Mouse (Mus musculus) erythroblast, embryonic 14.5 days (primary cell): ENCODE results near the gene Arfgap2. TPM values are rescaled to one million over a fixed set of nuclear protein-coding genes. Genes with fewer than 3 reads are reported as not detected.

ENCODE experiments used
- H3K27me3 ChIP-seq: 2 replicates; pipeline ENCODE4 v1.6.1; 2012; ENCODE audit warnings: inconsistent platforms; ENCODE audit not compliant: control insufficient read depth
- H3K36me3 ChIP-seq: 2 replicates; pipeline ENCODE4 v1.6.1; 2012; ENCODE audit warnings: mild to moderate bottlenecking, inconsistent platforms; ENCODE audit not compliant: control insufficient read depth
- H3K4me1 ChIP-seq: 2 replicates; pipeline ENCODE4 v1.6.1; 2012; ENCODE audit warnings: inconsistent platforms; ENCODE audit not compliant: control insufficient read depth
- H3K4me3 ChIP-seq: replicated peaks from 2 replicates; pipeline ENCODE3; 2012; ENCODE audit warnings: moderate library complexity, mild to moderate bottlenecking, inconsistent platforms
- H3K9me3 ChIP-seq: 2 replicates; pipeline ENCODE4 v1.6.1; 2012; ENCODE audit warnings: low read length, inconsistent platforms, mixed read lengths; ENCODE audit not compliant: control insufficient read depth
- GATA1 ChIP-seq: IDR thresholded peaks from 2 replicates; pipeline ENCODE4 v1.6.1; 2012; ENCODE audit warnings: low read length, inconsistent platforms, mixed read lengths
- TAL1 ChIP-seq: IDR thresholded peaks from 3 replicates; pipeline ENCODE4 v1.6.1; 2012; ENCODE audit warnings: low read length, inconsistent platforms, mixed read lengths
- polyA plus RNA-seq: library from polyadenylated mRNA; stranded (reverse); fragments of >175 nt; gene quantifications from 2 replicates; pipeline ENCODE4 v1.2.3, GENCODE M21; 2012

Gene Arfgap2
- polyA plus RNA-seq, 1 experiment: 3.7 TPM

DNA sequence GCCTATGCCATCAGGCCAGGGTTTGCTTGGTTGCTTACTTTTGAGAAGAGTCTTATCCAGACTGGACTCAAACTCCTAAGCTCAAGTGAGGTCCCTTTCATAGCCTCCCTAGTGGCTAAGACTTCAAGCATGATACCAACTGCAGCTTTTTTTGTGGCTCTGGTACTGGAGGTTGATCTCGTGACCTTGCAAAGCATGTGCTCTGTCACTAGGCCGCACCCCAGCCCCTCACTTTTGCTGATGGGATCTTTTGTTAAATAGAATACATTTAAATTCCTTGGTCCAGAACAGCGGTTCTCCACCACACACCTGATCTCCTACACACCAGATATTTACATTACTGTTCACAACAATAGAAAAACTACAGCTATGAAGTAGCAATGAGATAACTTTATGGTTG is 29.5 kb downstream of the Arfgap2 start:
- Histone ChIP-seq H3K9me3 (no peaks in the 10 kb centered on the region), H3K36me3 (no peaks in the 10 kb centered on the region), H3K4me3 (no peak overlapping the region), H3K4me1 (no peaks in the 10 kb centered on the region), H3K27me3 (no peaks in the 10 kb centered on the region)
- TF ChIP-seq GATA1 (no peak), TAL1 (no peak)

DNA sequence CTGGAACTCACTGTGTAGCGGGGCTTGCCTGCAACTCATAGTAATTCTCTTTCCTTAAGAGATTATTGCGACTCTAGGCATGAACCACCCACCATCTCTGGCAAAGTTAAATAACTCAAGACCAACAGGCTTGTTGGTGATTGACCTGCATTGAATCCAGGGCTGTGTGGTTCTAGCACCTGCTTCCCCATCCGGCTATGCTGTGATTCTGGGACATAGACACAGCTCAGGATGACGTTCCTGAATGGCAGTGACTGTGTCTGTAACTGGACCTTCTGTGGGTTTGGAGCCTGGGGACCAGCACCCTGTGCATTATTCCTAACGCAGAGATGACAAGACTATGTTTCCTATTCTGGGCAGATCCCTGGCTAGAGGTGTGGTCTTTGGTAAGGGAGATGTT is 31.1 kb downstream of the Arfgap2 start:
- H3K4me1 ChIP-seq: no peaks in the 10 kb centered on the region
- TF ChIP-seq GATA1 (no peak), TAL1 (no peak)
- H3K4me3 ChIP-seq: no peak overlapping the region
- H3K36me3 ChIP-seq: no peaks in the 10 kb centered on the region
- no peaks in the 10 kb centered on the region for H3K27me3 ChIP-seq
- no peaks in the 10 kb centered on the region for H3K9me3 ChIP-seq

DNA sequence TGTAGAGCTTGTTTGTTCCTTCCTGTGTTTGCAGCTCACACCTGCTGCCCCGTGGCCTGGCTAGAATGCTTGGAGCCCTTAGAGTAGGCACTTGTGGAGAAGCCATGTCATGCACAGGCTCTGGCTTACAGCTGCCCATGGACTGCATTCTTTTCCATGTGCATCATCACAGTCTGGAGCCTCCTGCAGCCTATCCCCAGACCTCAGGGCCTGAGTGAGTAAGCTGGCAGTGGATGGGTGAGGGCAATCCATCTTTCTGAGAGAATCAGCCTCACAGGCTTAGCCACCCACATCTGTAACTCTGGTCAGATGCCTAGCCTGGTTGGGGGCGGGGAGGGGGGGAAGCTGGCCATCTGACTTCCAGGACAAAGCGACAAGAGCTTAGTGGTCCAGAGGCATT is 34.4 kb downstream of the Arfgap2 start:
- no peak for TF ChIP-seq GATA1
- TF ChIP-seq TAL1: no peak
- Histone ChIP-seq H3K27me3 (no peaks in the 10 kb centered on the region), H3K4me3 (no peak overlapping the region), H3K36me3 (no peaks in the 10 kb centered on the region), H3K4me1 (no peaks in the 10 kb centered on the region; the same call in 1 of the 2 replicates), H3K9me3 (no peaks in the 10 kb centered on the region)

DNA sequence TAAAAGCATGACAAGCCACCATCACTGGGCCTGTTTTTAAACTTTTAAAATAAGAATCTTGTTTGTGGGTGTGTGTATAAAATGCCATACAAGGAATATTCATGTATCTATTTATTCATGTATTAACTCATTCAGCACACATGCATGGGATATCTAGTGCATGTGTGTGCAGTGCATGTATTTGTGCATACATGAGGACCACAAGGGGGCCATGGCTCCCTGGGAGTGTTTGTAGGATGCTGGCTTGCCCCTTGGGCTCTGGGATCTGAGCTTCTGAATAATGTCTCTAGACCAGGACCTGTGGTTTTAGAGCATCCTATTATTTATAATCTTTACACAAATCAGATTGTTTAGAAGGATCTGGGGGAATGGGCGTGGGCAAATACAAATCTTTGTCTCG is 36.0 kb downstream of the Arfgap2 start:
- TF ChIP-seq GATA1 (no peak), TAL1 (no peak)
- Histone ChIP-seq H3K4me3 (no peak overlapping the region), H3K36me3 (no peaks in the 10 kb centered on the region), H3K4me1 (no peaks in the 10 kb centered on the region; the same call in 1 of the 2 replicates), H3K9me3 (no peaks in the 10 kb centered on the region), H3K27me3 (no peaks in the 10 kb centered on the region)

DNA sequence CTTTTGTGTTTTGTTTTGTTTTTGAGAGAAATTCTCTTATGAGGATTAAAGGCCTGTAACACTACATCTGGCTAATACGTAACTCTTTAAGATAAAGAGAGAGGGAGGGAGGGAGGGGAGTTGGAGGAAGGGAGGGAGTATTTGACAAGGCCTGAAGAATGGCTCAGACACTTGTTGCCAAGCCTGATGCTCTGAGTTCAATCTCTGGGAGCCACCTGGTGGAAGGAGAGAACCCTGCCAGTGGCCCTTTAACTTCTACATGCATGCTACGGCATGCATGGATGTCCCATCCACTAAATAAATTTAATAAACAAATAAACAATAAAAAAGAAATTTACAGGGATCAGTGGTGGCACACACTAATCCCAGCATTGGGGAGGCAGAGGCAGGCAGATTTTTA is 37.1 kb downstream of the Arfgap2 start:
- Histone ChIP-seq H3K36me3 (no peaks in the 10 kb centered on the region), H3K27me3 (no peaks in the 10 kb centered on the region), H3K4me1 (no peaks in the 10 kb centered on the region; the same call in 1 of the 2 replicates), H3K4me3 (no peak overlapping the region), H3K9me3 (no peaks in the 10 kb centered on the region)
- TF ChIP-seq GATA1 (no peak), TAL1 (no peak)

DNA sequence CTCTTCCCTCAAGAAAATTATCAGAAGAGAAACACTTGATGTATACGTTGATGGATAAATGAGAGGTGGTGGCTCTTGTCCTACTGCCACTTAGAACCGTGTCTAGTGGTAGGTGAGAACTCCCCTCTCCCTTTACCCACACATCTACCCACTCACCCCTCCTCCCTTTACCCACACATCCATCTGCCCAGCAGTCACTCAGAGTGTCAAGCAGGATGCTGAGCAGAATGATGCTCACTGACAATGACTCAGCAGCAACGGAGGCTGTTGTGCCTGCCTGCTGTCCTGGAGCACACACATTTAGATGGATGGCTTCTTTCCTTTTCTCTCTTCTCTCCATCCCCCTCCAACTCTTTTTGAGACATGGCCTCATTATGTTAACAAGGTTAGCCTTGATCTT is 38.1 kb downstream of the Arfgap2 start:
- no peaks in the 10 kb centered on the region for H3K36me3 ChIP-seq
- no peaks in the 10 kb centered on the region for H3K9me3 ChIP-seq
- H3K4me3 ChIP-seq: no peak overlapping the region
- no peak for TF ChIP-seq TAL1
- no peak for TF ChIP-seq GATA1
- no peaks in the 10 kb centered on the region; the same call in 1 of the 2 replicates for H3K4me1 ChIP-seq
- H3K27me3 ChIP-seq: no peaks in the 10 kb centered on the region

DNA sequence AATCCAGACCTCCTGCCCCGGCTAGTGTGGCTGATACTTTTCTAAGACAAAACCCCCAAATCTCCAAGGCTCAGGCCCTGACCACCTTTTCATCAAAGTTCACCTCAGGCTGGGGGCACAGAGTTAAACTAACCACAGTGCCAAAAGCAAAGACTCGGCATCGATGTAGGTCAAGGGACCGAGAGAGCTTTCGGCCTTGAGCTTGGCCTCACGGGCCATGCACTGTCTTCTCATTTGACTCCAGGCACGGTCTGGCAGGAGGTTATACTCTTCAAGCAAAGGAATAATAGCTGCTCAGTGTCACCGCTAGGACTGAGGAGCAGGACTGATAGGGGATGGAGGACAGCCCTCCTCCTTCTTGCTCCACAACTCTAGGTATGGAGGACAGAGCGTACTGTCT is 41.2 kb downstream of the Arfgap2 start:
- TF ChIP-seq GATA1 (no peak), TAL1 (no peak)
- Histone ChIP-seq H3K27me3 (0 out of 2 replicates have a peak, but pooled peaks cover 2% of the 10 kb centered on the region), H3K36me3 (no peaks in the 10 kb centered on the region), H3K4me1 (no peaks in the 10 kb centered on the region; the same call in 1 of the 2 replicates), H3K4me3 (no peak overlapping the region), H3K9me3 (no peaks in the 10 kb centered on the region)

DNA sequence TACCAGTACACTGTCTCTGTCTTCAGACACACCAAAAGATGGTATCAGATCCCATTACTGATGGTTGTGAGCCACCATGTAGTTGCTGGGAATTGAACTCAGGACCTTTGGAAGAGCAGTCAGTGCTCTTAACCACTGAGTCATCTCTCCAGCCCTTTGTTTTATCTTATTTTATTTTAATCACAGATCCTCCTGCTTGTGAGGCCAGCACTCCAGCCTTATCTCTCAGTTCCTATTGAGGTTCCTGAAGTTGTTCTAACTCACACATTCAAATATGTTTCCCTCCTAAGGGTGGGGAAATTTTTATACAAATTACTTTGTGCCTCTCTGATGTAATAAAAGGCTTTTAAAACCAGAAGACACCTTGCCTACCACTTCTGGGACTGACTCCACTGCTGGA is 41.8 kb downstream of the Arfgap2 start:
- Histone ChIP-seq H3K9me3 (no peaks in the 10 kb centered on the region), H3K36me3 (no peaks in the 10 kb centered on the region), H3K27me3 (0 out of 2 replicates have a peak, but pooled peaks cover 2% of the 10 kb centered on the region), H3K4me1 (no peaks in the 10 kb centered on the region; the same call in 1 of the 2 replicates), H3K4me3 (no peak overlapping the region)
- no peak for TF ChIP-seq TAL1
- no peak for TF ChIP-seq GATA1

DNA sequence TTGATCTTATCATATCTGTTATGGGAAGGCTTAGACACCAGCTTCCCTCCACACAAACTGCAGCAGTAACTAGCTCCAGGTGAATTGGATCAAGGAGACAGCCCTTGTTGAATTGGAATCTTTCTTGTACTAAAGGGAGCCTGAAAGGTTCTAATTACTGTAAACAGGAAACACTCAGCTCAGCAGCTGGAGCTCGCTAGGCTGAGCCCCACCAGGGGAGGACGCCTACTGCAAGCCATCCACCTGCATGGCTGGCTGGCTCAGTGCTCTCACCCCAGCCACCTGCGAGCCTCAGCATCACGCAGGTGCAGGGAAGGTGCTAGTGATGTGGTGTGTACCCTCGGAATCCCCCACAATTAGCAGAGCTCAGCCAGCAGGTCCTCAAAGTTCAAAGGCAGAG is 43.9 kb downstream of the Arfgap2 start:
- no peaks in the 10 kb centered on the region for H3K4me1 ChIP-seq
- H3K27me3 ChIP-seq: 0 out of 2 replicates have a peak, but pooled peaks cover 2% of the 10 kb centered on the region
- TF ChIP-seq TAL1: no peak
- H3K4me3 ChIP-seq: no peak overlapping the region
- no peaks in the 10 kb centered on the region for H3K36me3 ChIP-seq
- no peaks in the 10 kb centered on the region for H3K9me3 ChIP-seq

DNA sequence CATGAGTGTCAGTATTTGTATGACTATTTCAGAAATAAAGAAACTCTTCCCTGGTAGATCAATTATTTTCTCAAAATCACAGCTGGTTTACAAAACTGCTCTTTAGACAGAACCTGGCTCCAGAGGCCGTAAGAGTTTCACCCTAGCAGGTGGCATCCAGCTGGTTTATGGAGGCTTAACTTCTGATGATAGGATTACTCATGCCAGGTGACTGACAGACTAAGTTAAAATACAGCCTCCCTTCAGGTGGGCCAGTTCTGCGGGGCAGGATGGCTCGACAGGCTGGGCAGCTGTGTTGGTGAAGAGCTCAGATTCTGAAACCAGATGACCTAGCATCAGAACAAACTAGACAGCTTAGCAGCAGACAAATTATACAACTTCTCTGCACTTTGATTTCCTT is 44.8 kb downstream of the Arfgap2 start:
- H3K4me3 ChIP-seq: no peak overlapping the region
- H3K27me3 ChIP-seq: 0 out of 2 replicates have a peak, but pooled peaks cover 2% of the 10 kb centered on the region
- H3K4me1 ChIP-seq: no peaks in the 10 kb centered on the region
- TF ChIP-seq TAL1: no peak
- TF ChIP-seq GATA1: no peak
- no peaks in the 10 kb centered on the region for H3K36me3 ChIP-seq
- no peaks in the 10 kb centered on the region for H3K9me3 ChIP-seq
